Mouse (Mus musculus) liver, embryonic 14.5 days (tissue): ENCODE measurements around the gene Pkn2.

Experiments used
- CTCF ChIP-seq: IDR thresholded peaks from 2 replicates; pipeline ENCODE4 v1.5.1; 2016; ENCODE audit warnings: antibody characterized with exemption, low read depth, control low read depth
- EP300 ChIP-seq: IDR thresholded peaks from 2 replicates; pipeline ENCODE4 v1.6.1; 2016; ENCODE audit warnings: antibody characterized with exemption, low read depth

DNA sequence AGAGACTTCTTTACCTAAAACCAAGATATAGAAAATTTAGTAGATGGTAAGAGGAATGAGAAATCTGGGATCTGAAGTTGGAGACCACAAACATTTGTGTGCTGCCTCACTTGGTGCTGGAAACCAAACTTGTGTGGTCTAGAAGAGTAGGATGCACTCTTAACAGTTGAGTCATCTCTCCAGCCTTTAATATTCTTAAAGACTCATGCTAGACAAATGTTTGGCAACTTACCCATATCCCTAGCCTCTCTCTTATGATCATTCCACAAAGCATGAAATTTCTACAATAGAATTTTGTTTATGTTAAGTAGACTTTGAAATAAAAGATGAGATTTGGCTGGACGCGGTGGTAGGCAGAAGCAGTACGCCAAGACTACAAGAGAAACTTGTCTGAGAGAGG is 64.3 kb downstream of the Pkn2 start:
- no peak for TF ChIP-seq CTCF
- no peak for TF ChIP-seq EP300
